Mouse (Mus musculus) heart, embryonic 16.5 days (tissue): ENCODE measurements around the gene Ano6. TPM values are rescaled to one million over a fixed set of nuclear protein-coding genes. Genes with fewer than 3 reads are reported as not detected.

Source experiments
- ATAC-seq: fragments of 200-750 bp; cut with Nextera tagmentation; replicated peaks from 2 replicates; pipeline ENCODE4 v1.8.0; 2017; ENCODE audit warnings: moderate number of reproducible peaks; ENCODE audit not compliant: insufficient read depth, low FRiP score; ENCODE audit errors: extremely low read depth
- H3K27ac ChIP-seq: fragments of 300-500 bp; sonication (generic); 2 replicates; pipeline ENCODE4 v1.5.1; 2014; ENCODE audit warnings: mild to moderate bottlenecking, low read length, control low read depth, moderate library complexity
- H3K27me3 ChIP-seq: fragments of 300-500 bp; sonication (generic); 2 replicates; pipeline ENCODE4 v1.6.1; 2014; ENCODE audit warnings: low read length, mixed read lengths; ENCODE audit not compliant: control insufficient read depth, insufficient read depth
- H3K36me3 ChIP-seq: fragments of 300-500 bp; sonication (generic); 2 replicates; pipeline ENCODE4 v1.6.1; 2014; ENCODE audit not compliant: control insufficient read depth, insufficient read depth
- H3K4me1 ChIP-seq: fragments of 300-500 bp; sonication (generic); 2 replicates; pipeline ENCODE4 v1.6.1; 2014; ENCODE audit warnings: low read length, mixed read lengths; ENCODE audit not compliant: control insufficient read depth, insufficient read depth
- H3K4me2 ChIP-seq: fragments of 300-500 bp; sonication (generic); 2 replicates; pipeline ENCODE4 v1.6.1; 2014; ENCODE audit warnings: low read depth, mild to moderate bottlenecking, control low read depth, low read length
- H3K4me3 ChIP-seq: fragments of 300-500 bp; sonication (generic); 2 replicates; pipeline ENCODE4 v1.5.1; 2014; ENCODE audit warnings: mild to moderate bottlenecking, control low read depth, low read length
- H3K9ac ChIP-seq: fragments of 300-500 bp; sonication (generic); 2 replicates; pipeline ENCODE4 v1.6.1; 2014; ENCODE audit warnings: low read length, control low read depth
- H3K9me3 ChIP-seq: fragments of 300-500 bp; sonication (generic); replicated peaks from 2 replicates; pipeline ENCODE4 v1.6.1; 2016; ENCODE audit warnings: low read length; ENCODE audit not compliant: control insufficient read depth
- WGBS: fragments of 180-500 bp; shearing (Covaris S2); extraction: QIAGEN DNeasy Blood & Tissue Kit; methylation state at CpG from one replicate; pipeline ENCODE4 v1.1.7; 2014; 5-methylcytosine and 5-hydroxymethylcytosine counted together
- polyA plus RNA-seq: library from polyadenylated mRNA; unstranded; fragments of >200 nt; fragmentation: Nextera tagmentation; extraction: Ambion mirVana; gene quantifications from 2 replicates; pipeline ENCODE4 v1.2.1, GENCODE M21; 2015

Ano6 gene
- polyA plus RNA-seq, 1 experiment from 2014 or later, result 34.4 TPM

GRCm38 (mm10) chr15:95848493-95849064 is 57.9 kb downstream of the Ano6 start:
- no peaks in the 10 kb centered on the region for H3K9me3 ChIP-seq
- H3K27ac ChIP-seq, result no peak overlapping the region
- H3K9ac ChIP-seq, result no peak overlapping the region
- no peaks in the 10 kb centered on the region for H3K36me3 ChIP-seq
- no peaks in the 10 kb centered on the region for H3K27me3 ChIP-seq
- no peak overlapping the region for H3K4me3 ChIP-seq
- peaks cover 14% of the 10 kb centered on the region for H3K4me1 ChIP-seq
- H3K4me2 ChIP-seq, result no peak overlapping the region
- WGBS, result 57% methylated on average over 6 of the region's 6 CpGs
- ATAC-seq, result no peak

- Histone ChIP-seq H3K27ac (no peak overlapping the region), H3K27me3 (no peaks in the 10 kb centered on the region), H3K36me3 (peaks cover 1% of the 10 kb centered on the region; the same call in 1 of the 2 replicates), H3K4me2 (no peak overlapping the region), H3K4me1 (peaks cover 9% of the 10 kb centered on the region), H3K9me3 (no peaks in the 10 kb centered on the region; the same call in 1 of the 2 replicates), H3K9ac (no peak overlapping the region), H3K4me3 (no peak overlapping the region)
- 72% methylated on average over 18 of the region's 18 CpGs for WGBS
- peak; percentile 55; the same call in 1 of the 2 replicates for ATAC-seq
Observed at GRCm38 (mm10) chr15:95849513-95850411, 59.1 kb downstream of the Ano6 start.

- no peak for ATAC-seq
- Histone ChIP-seq H3K27ac (no peak overlapping the region), H3K27me3 (no peaks in the 10 kb centered on the region), H3K4me1 (peaks cover 7% of the 10 kb centered on the region), H3K9me3 (no peaks in the 10 kb centered on the region; the same call in 1 of the 2 replicates), H3K9ac (no peak overlapping the region), H3K4me2 (no peak overlapping the region), H3K36me3 (peaks cover 2% of the 10 kb centered on the region; the same call in 1 of the 2 replicates), H3K4me3 (no peak overlapping the region)
- WGBS, result 91% methylated on average over 5 of the region's 5 CpGs
Observed at GRCm38 (mm10) chr15:95850546-95850945, 59.9 kb downstream of the Ano6 start.

- Histone ChIP-seq H3K9ac (no peak overlapping the region), H3K36me3 (peaks cover 2% of the 10 kb centered on the region; the same call in 1 of the 2 replicates), H3K27ac (no peak overlapping the region), H3K27me3 (no peaks in the 10 kb centered on the region), H3K4me3 (no peak overlapping the region), H3K4me2 (no peak overlapping the region), H3K4me1 (peaks cover 4% of the 10 kb centered on the region; the same call in 1 of the 2 replicates), H3K9me3 (no peaks in the 10 kb centered on the region; the same call in 1 of the 2 replicates)
- 90% methylated on average over 13 of the region's 13 CpGs for WGBS
- ATAC-seq, result no peak
Observed at GRCm38 (mm10) chr15:95855051-95855844, 64.6 kb downstream of the Ano6 start.

- WGBS, result 59% methylated on average over 7 of the region's 7 CpGs
- Histone ChIP-seq H3K36me3 (peaks cover 2% of the 10 kb centered on the region; the same call in 1 of the 2 replicates), H3K9me3 (no peaks in the 10 kb centered on the region; the same call in 1 of the 2 replicates), H3K4me3 (no peak overlapping the region), H3K4me1 (peaks cover 4% of the 10 kb centered on the region; the same call in 1 of the 2 replicates), H3K27me3 (no peaks in the 10 kb centered on the region), H3K27ac (no peak overlapping the region), H3K4me2 (no peak overlapping the region), H3K9ac (no peak overlapping the region)
- no peak for ATAC-seq
Observed at GRCm38 (mm10) chr15:95855953-95856352, 65.3 kb downstream of the Ano6 start.

- H3K4me2 ChIP-seq, result no peak overlapping the region
- ATAC-seq, result no peak
- H3K27ac ChIP-seq, result peak overlapping the region; percentile 39; the same call in 1 of the 2 replicates
Observed at GRCm38 (mm10) chr15:95856684-95857595, 66.3 kb downstream of the Ano6 start.

GRCm38 (mm10) chr15:95858876-95859655 is 68.4 kb downstream of the Ano6 start:
- ATAC-seq, result no peak
- WGBS, result 79% methylated on average over 9 of the region's 9 CpGs
- peaks cover 2% of the 10 kb centered on the region; the same call in 1 of the 2 replicates for H3K36me3 ChIP-seq
- no peak overlapping the region for H3K4me2 ChIP-seq
- H3K4me3 ChIP-seq, result no peak overlapping the region
- peaks cover 4% of the 10 kb centered on the region; the same call in 1 of the 2 replicates for H3K4me1 ChIP-seq
- H3K27me3 ChIP-seq, result no peaks in the 10 kb centered on the region
- H3K9me3 ChIP-seq, result no peaks in the 10 kb centered on the region; the same call in 1 of the 2 replicates
- no peak overlapping the region for H3K27ac ChIP-seq
- H3K9ac ChIP-seq, result no peak overlapping the region

More at GRCm38 (mm10) chr15:95856684-95857595, 66.3 kb downstream of the Ano6 start:
- 75% methylated on average over 8 of the region's 8 CpGs for WGBS
- H3K27me3 ChIP-seq, result no peaks in the 10 kb centered on the region
- peaks cover 2% of the 10 kb centered on the region; the same call in 1 of the 2 replicates for H3K36me3 ChIP-seq
- peaks cover 4% of the 10 kb centered on the region; the same call in 1 of the 2 replicates for H3K4me1 ChIP-seq
- H3K4me3 ChIP-seq, result no peak overlapping the region
- H3K9ac ChIP-seq, result no peak overlapping the region
- no peaks in the 10 kb centered on the region; the same call in 1 of the 2 replicates for H3K9me3 ChIP-seq
